Mouse (Mus musculus): ENCODE measurements around the gene Ugt1a9. TPM values are rescaled to one million over a fixed set of nuclear protein-coding genes. Genes with fewer than 3 reads are reported as not detected.

Ugt1a9 gene
- total and polyA plus RNA-seq, 3 experiments = not detected

- in situ Hi-C loops (cut with MboI; ENCODE audit: low pct_ligation_motif_present, low pct_unique_long_range_greater_than_20kb, low sequenced_read_pairs) = no loop called here
These were observed 16.9 kb downstream of the Ugt1a9 start, which contains the start of gene Ugt1a8 for GRCm38 (mm10) chr1:88087513-88087912. TSS of gene Ugt1a8 (plus strand) at chr1:88087813.

GRCm38 (mm10) chr1:88092341-88092740 is 21.7 kb downstream of the Ugt1a9 start:
- in situ Hi-C loops (cut with MboI; ENCODE audit: low pct_ligation_motif_present, low pct_unique_long_range_greater_than_20kb, low sequenced_read_pairs) (no loop called here), dilution Hi-C loops (cut with MboI; ENCODE audit: extremely low pct_ligation_motif_present, extremely low pct_unique_long_range_greater_than_20kb, low sequenced_read_pairs) (no loop called here)
- no peaks in the 10 kb centered on the region for H3K27me3 ChIP-seq (replicated peaks)
- no peaks in the 10 kb centered on the region for H3K9me3 ChIP-seq (replicated peaks; ENCODE audit: low read length)
- H3K79me2 ChIP-seq (replicated peaks; ENCODE audit: control insufficient read depth, extremely low read depth, insufficient read depth, poor library complexity, severe bottlenecking) = no peaks in the 10 kb centered on the region
- TF ChIP-seq TCF12 (IDR thresholded peaks at IDR 0.05; ENCODE audit: low read depth, low read length) = no peak
- TF ChIP-seq UBTF (IDR thresholded peaks at IDR 0.05; ENCODE audit: low read depth, low read length) = no peak
- no peak for TF ChIP-seq MEF2A (IDR thresholded peaks at IDR 0.05; ENCODE audit: borderline replicate concordance, low read depth, low read length)
- TF ChIP-seq USF1 (IDR thresholded peaks at IDR 0.05; ENCODE audit: low read depth, low read length) = no peak
- no peak for TF ChIP-seq POLR2A (IDR thresholded peaks at IDR 0.05; ENCODE audit: low read depth, low read length)
- TF ChIP-seq HCFC1 (IDR thresholded peaks at IDR 0.05; ENCODE audit: low read depth, low read length) = no peak
- TF ChIP-seq USF2 (conservative IDR thresholded peaks at IDR 0.05; ENCODE audit: low read depth, low read length) = no peak
- no peak for TF ChIP-seq EP300 (IDR thresholded peaks at IDR 0.05; ENCODE audit: low read length)
- TF ChIP-seq ELF1 (IDR thresholded peaks at IDR 0.05; ENCODE audit: low read depth, low read length) = no peak
- TF ChIP-seq MYC (IDR thresholded peaks at IDR 0.05; ENCODE audit: low read depth, low read length) = no peak
- TF ChIP-seq IRF4 (IDR thresholded peaks at IDR 0.05; ENCODE audit: low read depth, low read length) = no peak
- TF ChIP-seq TBP (conservative IDR thresholded peaks at IDR 0.05; ENCODE audit: low read depth, low read length) = no peak
- no peak for TF ChIP-seq MAX (IDR thresholded peaks at IDR 0.05; ENCODE audit: low read length)
- no peak for TF ChIP-seq MXI1 (IDR thresholded peaks at IDR 0.05; ENCODE audit: low read depth, low read length)
- TF ChIP-seq CHD1 (IDR thresholded peaks at IDR 0.05; ENCODE audit: low read depth, low read length) = no peak
- TF ChIP-seq E2F4 (IDR thresholded peaks at IDR 0.05; ENCODE audit: insufficient replicate concordance, low read depth, low read length) = no peak
- TF ChIP-seq ZNF384 (IDR thresholded peaks at IDR 0.05; ENCODE audit: low read depth, low read length) = no peak
- no peak for TF ChIP-seq NELFE (IDR thresholded peaks at IDR 0.05; ENCODE audit: low read depth, low read length)
- H3K4me3 ChIP-seq (replicated peaks in 1 of 3; ENCODE audit: low read depth in 2 of 3, low read length in 2 of 3, poor library complexity in 1 of 3) = no peak overlapping the region
- no peak overlapping the region for H3K4me2 ChIP-seq (ENCODE audit: insufficient read depth, low read depth, poor library complexity, severe bottlenecking)
- H3K9ac ChIP-seq (ENCODE audit: insufficient read depth, low read depth) = no peak overlapping the region
- H3K36me3 ChIP-seq (replicated peaks in 1 of 2; ENCODE audit: control insufficient read depth in 1 of 2, insufficient read depth in 1 of 2, low read length in 1 of 2) = no peaks in the 10 kb centered on the region
- H3K27ac ChIP-seq (ENCODE audit: insufficient read depth, low read depth) = no peak overlapping the region
- DNase-seq (ENCODE audit: extremely low read depth) = no peak
- H3K4me1 ChIP-seq (ENCODE audit: control insufficient read depth in 1 of 2, insufficient read depth in 2 of 2) = peaks cover 0 to 19% of the 10 kb centered on the region in 2 experiments; a peak in 2 of 4 replicates

More at GRCm38 (mm10) chr1:88087513-88087912, 16.9 kb downstream of the Ugt1a9 start, which contains the start of gene Ugt1a8:
- no peak within 1 kb of the TSS for H3K4me3 ChIP-seq (replicated peaks in 1 of 3; ENCODE audit: low read depth in 2 of 3, low read length in 2 of 3, poor library complexity in 1 of 3)
- H3K27ac ChIP-seq (ENCODE audit: insufficient read depth, low read depth) = no peak within 1 kb of the TSS
- H3K79me2 ChIP-seq (replicated peaks; ENCODE audit: control insufficient read depth, extremely low read depth, insufficient read depth, poor library complexity, severe bottlenecking) = no peaks in the 10 kb centered on the region
- H3K9ac ChIP-seq (ENCODE audit: insufficient read depth, low read depth) = no peak within 1 kb of the TSS
- no peaks in the 10 kb centered on the region for H3K9me3 ChIP-seq (replicated peaks; ENCODE audit: low read length)
- DNase-seq (ENCODE audit: extremely low read depth) = no peak
- H3K4me2 ChIP-seq (ENCODE audit: insufficient read depth, low read depth, poor library complexity, severe bottlenecking) = no peak within 1 kb of the TSS
- no peak for TF ChIP-seq ZMIZ1 (IDR thresholded peaks at IDR 0.05; ENCODE audit: low read depth, low read length)
- no peak for TF ChIP-seq ZC3H11A (IDR thresholded peaks at IDR 0.05; ENCODE audit: low read depth, low read length)
- TF ChIP-seq ELF1 (IDR thresholded peaks at IDR 0.05; ENCODE audit: low read depth, low read length) = no peak
- no peak for TF ChIP-seq CHD1 (IDR thresholded peaks at IDR 0.05; ENCODE audit: low read depth, low read length)
- no peak for TF ChIP-seq MAX (IDR thresholded peaks at IDR 0.05; ENCODE audit: low read length)
- TF ChIP-seq BHLHE40 (IDR thresholded peaks at IDR 0.05; ENCODE audit: low read depth, low read length) = no peak
- TF ChIP-seq MXI1 (IDR thresholded peaks at IDR 0.05; ENCODE audit: low read depth, low read length) = no peak
- no peak for TF ChIP-seq USF1 (IDR thresholded peaks at IDR 0.05; ENCODE audit: low read depth, low read length)
- no peak for TF ChIP-seq TBP (conservative IDR thresholded peaks at IDR 0.05; ENCODE audit: low read depth, low read length)
- no peaks in the 10 kb centered on the region for H3K36me3 ChIP-seq (replicated peaks in 1 of 2; ENCODE audit: control insufficient read depth in 1 of 2, insufficient read depth in 1 of 2, low read length in 1 of 2)
- peaks cover 3% of the 10 kb centered on the region for H3K27me3 ChIP-seq (replicated peaks)
- dilution Hi-C loops (cut with MboI; ENCODE audit: extremely low pct_ligation_motif_present, extremely low pct_unique_long_range_greater_than_20kb, low sequenced_read_pairs) = no loop called here
- H3K4me1 ChIP-seq (ENCODE audit: control insufficient read depth in 1 of 2, insufficient read depth in 2 of 2) = peaks cover 0 to 4% of the 10 kb centered on the region in 2 experiments; a peak in 1 of 4 replicates

All from CH12.LX (cell line).